Mouse (Mus musculus) kidney, adult 2 months (tissue): ENCODE measurements around the gene Ing1.
A peak's percentile ranks its signal among the peaks of the same experiment; 100 is the strongest.

Source experiments
- CTCF ChIP-seq: fragments of 200-500 bp; conservative IDR thresholded peaks from 2 replicates; pipeline ENCODE4 v1.5.1; 2011; ENCODE audit warnings: low read depth, mild to moderate bottlenecking, control low read depth, low read length, moderate library complexity, mixed read lengths; ENCODE audit not compliant: insufficient read depth, insufficient read length
- POLR2A ChIP-seq: fragments of 200-500 bp; IDR thresholded peaks from one replicate; pipeline ENCODE4 v1.6.1; 2011; ENCODE audit warnings: low read depth, low read length, control low read depth

- TF ChIP-seq CTCF: no peak
- TF ChIP-seq POLR2A: peak; percentile 84
Observed at GRCm38 (mm10) chr8:11554799-11555719, at the start of gene Ing1.
